Mouse (Mus musculus) retina, embryonic 14.5 days (tissue): ENCODE results near the gene Rnf144a.

Experiments used
- DNase-seq: peaks from one replicate; pipeline ENCODE4 v3.0.0-alpha.2; 2015; ENCODE audit warnings: low spot score

Rnf144a gene

GRCm38 (mm10) chr12:26316261-26316660 lies 98.8 kb downstream of the Rnf144a start:
- DNase-seq = no peak

- DNase-seq = peak; percentile 71
Observed at GRCm38 (mm10) chr12:26314959-26315358, 100.1 kb downstream of the Rnf144a start.

GRCm38 (mm10) chr12:26311548-26311947 lies 103.5 kb downstream of the Rnf144a start:
- DNase-seq = peak; percentile 82

DNA sequence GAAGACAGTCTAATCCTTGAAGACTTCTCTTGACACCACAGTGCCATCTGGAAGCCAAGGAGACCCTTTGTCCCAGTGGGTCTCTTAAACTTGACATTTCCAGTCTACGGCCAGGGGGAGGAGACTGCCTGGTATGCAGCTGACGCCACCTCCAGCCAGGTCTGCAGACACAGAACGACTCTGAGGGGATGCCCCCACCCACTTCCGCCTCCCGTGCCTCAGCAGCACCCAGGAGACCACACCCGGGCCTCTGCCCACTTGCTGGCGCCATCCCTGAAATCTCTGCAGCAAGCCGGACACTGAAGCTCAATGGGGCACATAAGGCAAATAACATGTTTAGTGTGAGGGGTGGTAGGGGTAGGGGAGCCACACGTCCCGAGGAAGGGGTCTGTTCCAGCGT lies 104.8 kb downstream of the Rnf144a start:
- DNase-seq = no peak

- peak; percentile 24 for DNase-seq
Observed at GRCm38 (mm10) chr12:26302886-26303285, 112.2 kb downstream of the Rnf144a start.

DNA sequence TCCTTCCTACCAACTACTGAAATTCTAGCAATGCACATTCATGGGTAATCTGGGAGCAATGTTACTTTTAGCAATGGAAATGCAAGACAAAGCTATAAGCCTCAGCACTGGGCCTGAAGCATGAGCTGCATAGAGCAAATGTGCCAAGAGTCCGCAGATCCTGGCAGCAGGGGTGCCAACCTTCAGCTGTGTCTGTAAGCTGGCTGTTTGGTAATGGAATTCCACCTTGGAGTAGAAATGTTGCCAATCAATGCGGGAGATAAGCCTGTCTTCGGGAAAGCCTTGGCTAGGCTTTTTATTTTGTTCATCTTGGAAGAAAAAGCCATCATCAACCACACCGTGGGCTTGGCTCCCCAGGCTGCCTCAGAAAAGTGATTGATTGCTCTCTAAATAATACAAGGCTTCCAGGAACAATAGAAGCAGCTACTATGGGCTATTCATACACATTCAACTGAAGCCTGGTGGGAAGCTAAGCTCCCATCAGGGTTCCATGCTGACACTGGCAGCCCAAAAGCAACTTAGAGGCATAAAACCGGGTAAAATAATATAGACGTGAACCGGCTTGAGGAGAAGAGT lies 115.5 kb downstream of the Rnf144a start:
- DNase-seq = no peak

GRCm38 (mm10) chr12:26295995-26296394 lies 119.1 kb downstream of the Rnf144a start:
- DNase-seq = peak; percentile 67

- no peak for DNase-seq
Observed at GRCm38 (mm10) chr12:26289200-26289599, 125.9 kb downstream of the Rnf144a start.

DNA sequence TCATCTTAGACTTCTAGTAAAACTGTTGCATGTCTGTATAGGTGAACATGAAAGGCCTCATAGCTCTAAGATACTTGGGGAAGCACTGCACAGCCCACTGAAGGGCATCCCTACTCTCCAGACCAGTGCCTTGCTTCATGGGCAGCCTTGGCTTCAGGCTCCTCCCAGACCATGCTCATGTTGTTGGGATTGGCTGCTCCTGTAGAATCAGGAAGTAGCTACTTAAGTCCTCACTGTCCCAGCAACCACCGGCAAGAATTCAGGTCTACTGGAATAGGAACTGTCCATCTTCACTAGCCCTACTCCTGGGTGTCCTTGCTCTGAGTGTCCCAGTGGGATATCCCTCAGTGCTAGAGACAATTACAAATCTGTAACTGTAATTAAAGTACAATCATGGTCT lies 126.7 kb downstream of the Rnf144a start:
- no peak for DNase-seq

DNA sequence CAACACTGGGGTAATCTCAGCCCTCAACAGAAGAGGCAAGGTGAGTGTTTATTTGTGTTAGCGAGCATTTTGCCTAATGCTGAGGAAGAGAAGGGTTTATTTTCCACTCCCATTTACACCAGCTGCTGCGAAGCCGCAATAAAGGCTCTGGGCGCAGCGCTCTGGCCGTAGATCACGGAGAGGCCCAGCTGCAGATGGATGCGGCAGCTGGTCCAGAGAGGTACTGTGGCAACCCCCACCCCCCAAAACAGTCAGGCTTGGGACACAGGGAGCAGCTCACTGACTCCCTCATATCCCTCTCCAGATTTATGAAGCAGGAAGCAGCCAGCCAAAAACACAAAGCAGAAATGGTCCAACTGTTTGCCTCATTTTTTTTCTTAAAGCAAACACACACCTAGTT lies 129.1 kb downstream of the Rnf144a start:
- DNase-seq = no peak

DNA sequence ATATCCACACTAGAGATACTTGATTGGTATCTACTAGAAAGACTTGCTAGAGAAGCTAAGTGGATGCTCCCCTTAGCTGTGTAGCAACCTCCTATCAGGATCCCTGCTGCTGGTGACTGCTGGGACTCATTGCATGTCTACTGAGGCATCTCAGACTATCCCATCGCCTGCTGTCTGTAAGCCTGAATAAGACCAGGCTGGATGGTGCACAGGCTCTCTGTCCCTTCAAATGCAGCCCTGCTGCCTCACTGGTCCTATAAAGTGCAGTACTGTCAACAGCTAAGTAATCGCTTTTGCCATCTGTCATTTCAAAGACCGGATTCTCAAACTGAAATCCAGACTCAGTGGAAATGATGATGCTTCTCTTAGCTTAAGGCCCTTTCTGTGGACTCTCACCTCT lies 129.6 kb downstream of the Rnf144a start:
- DNase-seq = no peak

DNA sequence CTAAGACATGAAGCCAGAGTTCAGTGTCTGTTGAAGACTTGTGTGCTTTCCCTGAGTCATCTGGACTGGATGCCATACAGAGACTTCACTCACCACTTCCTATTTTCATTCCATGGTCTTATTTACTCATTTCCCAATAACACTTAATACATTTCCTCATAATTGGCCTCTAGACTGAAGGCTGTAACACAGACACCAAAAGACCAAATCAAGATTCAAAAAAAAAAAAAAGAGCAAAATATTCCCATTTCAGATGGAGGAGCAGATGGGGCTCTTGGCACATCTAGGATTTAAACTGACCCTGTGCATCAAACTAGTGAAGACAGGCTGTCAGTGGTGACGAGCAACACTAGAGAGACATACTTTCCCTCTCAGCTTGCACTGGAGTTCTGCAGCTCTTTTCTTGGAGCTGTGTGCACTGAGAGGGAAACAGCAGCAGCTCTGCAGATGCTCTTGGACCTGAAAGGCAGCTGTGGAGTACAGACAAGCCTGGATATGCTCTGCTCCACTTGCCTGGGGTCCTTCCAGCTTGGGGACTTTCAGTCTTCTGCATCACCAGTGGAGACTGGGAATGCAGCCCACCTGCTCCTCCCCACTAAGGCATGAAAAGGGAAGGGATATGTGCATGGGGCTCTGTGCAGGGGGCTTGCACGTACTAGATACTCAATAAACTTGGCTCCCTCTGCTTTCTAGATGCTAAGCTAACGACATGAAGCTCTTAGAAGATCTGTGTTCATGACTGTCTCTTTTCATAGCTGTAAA lies 134.2 kb downstream of the Rnf144a start:
- no peak for DNase-seq

DNA sequence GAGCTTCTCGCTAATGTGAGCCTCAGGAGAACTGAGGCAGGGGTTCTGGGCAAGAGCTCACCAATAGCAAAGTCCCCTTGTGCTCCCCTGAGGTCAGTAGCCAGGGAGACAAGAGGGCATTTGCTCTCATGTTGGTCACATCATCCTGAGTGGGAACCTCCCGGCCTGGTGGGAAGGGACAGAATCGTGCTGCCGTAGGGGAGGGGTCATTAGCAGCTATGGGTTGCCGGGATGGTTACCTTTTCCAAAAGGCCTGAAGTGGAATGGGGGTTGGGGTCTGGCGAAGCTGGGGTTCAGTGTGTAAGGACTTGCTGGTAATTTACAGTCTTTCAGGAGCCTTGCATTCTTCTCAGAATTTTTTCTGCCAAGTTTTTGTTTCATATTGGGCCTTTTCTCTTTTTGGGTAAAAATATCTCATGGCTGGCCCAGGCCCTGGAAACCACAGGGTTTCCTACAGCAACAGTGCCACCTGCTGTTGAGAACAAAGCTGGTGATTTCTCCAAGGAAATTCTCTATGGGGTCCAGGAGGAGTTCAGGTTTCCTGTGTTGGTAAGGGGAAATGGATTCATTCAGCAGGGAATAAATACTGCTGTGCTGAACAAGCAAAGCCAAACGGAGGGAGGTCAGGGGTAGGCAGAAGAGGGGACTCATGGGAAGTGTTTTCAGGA lies 137.9 kb downstream of the Rnf144a start:
- DNase-seq = peak; percentile 79

DNA sequence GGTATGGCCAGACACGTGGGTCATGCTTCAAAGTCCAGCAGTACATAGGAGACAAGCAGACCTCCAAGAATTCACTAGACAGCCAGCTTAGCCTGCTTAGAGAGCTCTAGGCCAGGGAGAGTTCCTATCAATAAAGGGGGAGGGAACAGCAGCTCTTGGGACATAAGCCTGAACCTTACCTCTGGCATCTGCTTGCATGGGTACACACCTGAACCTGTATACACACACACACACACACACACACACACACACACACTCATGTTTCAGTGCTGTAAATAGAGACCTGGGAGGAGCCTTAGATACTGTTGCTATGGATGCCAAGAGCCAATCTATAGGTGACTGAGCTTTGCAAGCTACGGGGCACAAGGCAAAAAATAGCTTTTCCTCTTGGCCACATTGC lies 138.5 kb downstream of the Rnf144a start:
- DNase-seq = no peak
